Comparison of ENCODE assay signal across 12 mouse cellular contexts in the genomic region with DNA sequence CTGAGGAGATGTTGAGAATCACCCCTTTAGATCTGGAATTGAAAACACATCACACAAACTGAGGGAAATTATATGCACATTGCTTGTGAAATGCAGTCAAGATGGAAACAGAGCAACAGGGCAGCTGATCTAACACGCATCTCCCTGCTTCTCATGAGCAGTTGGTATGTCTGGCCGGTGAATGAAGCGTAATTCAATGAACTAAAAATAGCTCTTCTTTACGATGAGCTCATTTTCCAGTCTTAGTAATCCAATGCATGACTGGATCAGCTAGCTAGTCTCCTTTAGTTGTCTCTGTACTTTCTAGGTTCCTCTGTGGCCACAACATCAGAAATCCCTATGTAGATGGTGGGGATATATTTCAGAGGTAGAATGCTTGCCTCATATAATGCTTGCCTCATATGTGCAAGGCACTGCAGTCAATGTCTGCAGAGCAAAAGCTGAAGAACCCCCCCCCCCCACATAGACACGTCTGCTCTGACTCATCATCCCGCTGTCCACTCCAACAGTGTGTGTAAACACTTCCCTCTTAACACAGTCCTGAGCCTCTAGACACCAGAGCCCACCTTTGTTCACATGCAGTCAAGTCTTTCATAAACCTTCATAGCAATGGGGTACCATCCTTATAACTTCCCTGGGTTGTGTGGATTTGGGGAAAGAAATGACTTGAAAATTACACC. TPM values are rescaled to one million over a fixed set of nuclear protein-coding genes. Genes with fewer than 3 reads are reported as not detected.
DNase-seq lines count a peak whose midpoint lies in the region; ATAC-seq and TF ChIP-seq lines count a peak whose summit lies in the region.
"Had no signal": no experiment of that assay in that cellular context is flagged by ENCODE, and none has a peak within 500 bp of the region (broad histone marks: within the 10 kb centered on the region; RNA-seq: fewer than 3 reads in every experiment).

No protein-coding gene starts in this region.

- no peak for TF ChIP-seq CTCF in heart, adult 2 months (IDR thresholded peaks at IDR 0.05)

- no peak overlapping the region for H3K9ac ChIP-seq in heart, adult 2 months (ENCODE audit: low read depth, low read length)
- H3K9ac ChIP-seq in intestine, embryonic 15.5 days: no peak overlapping the region

- no peaks in the 10 kb centered on the region for H3K79me2 ChIP-seq in heart, adult 2 months (replicated peaks; ENCODE audit: control insufficient read depth, insufficient read depth, low read length)

- no peaks in the 10 kb centered on the region for H3K27me3 ChIP-seq in heart, embryonic 10.5 days (ENCODE audit: insufficient read depth, poor library complexity, severe bottlenecking)
- H3K27me3 ChIP-seq in heart, adult 2 months (ENCODE audit: control insufficient read depth, insufficient read depth, low read length): no peaks in the 10 kb centered on the region
- H3K27me3 ChIP-seq in intestine, embryonic 15.5 days (replicated peaks): no peaks in the 10 kb centered on the region

- 41% methylated on average over 6 of the region's 6 CpGs for WGBS in heart, embryonic 10.5 days
- 16% methylated on average over 6 of the region's 6 CpGs for WGBS in heart, adult 2 months
- WGBS in intestine, embryonic 15.5 days: 25% methylated on average over 6 of the region's 6 CpGs

- no peak overlapping the region for H3K4me2 ChIP-seq in intestine, embryonic 15.5 days (replicated peaks)

- TF ChIP-seq POLR2A in heart, adult 2 months (IDR thresholded peaks at IDR 0.05; ENCODE audit: insufficient read depth, low read depth, low read length): no peak

- peaks cover 32% of the 10 kb centered on the region for H3K4me1 ChIP-seq in heart, embryonic 10.5 days
- H3K4me1 ChIP-seq in heart, adult 2 months (ENCODE audit: control insufficient read depth, insufficient read depth, low read length): peaks cover 1% of the 10 kb centered on the region
- H3K4me1 ChIP-seq in intestine, embryonic 15.5 days (replicated peaks): peaks cover 8% of the 10 kb centered on the region; the same call in 1 of the 2 replicates

- peak overlapping the region; percentile 8; the same call in 1 of the 2 replicates for H3K4me3 ChIP-seq in heart, embryonic 10.5 days
- H3K4me3 ChIP-seq in heart, adult 2 months: no peak overlapping the region
- no peak overlapping the region for H3K4me3 ChIP-seq in intestine, embryonic 15.5 days (replicated peaks)

- peak overlapping the region; percentile 53; the same call in 1 of the 2 replicates for H3K27ac ChIP-seq in heart, embryonic 10.5 days
- H3K27ac ChIP-seq in heart, adult 2 months: no peak overlapping the region
- no peak overlapping the region for H3K27ac ChIP-seq in intestine, embryonic 15.5 days

- peak; percentile 27; the same call in 1 of the 2 replicates for ATAC-seq in intestine, embryonic 15.5 days

- DNase-seq in heart, embryonic 10.5 days (ENCODE audit: low spot score): no peak
- no peak for DNase-seq in heart, adult 2 months
- peak; percentile 73 for DNase-seq in Muller cell, postnatal 12 days (ENCODE audit: inconsistent ontology term)
- peak; percentile 34 to 53 for DNase-seq in cerebellum, postnatal 25 days
- DNase-seq in embryo, embryonic 9.5 days (ENCODE audit: extremely low spot score): no peak
- no peak for DNase-seq in ovary, adult 18-20 months (ENCODE audit: low spot score)
- DNase-seq in right cerebral cortex, adult 2 months (ENCODE audit: low spot score in 2 of 2): no peak
- DNase-seq: kidney, adult 8-10 months; right cerebral cortex, postnatal 14 days; thymus, postnatal 14 days had no signal

- H3K36me3 ChIP-seq in heart, embryonic 10.5 days: peaks cover 10% of the 10 kb centered on the region
- no peaks in the 10 kb centered on the region for H3K36me3 ChIP-seq in heart, adult 2 months (ENCODE audit: control insufficient read depth, insufficient read depth, low read length)
- H3K36me3 ChIP-seq in intestine, embryonic 15.5 days: no peaks in the 10 kb centered on the region

- intact Hi-C loops in heart, adult 2 months (cut with DNase I): no loop called here

- TF ChIP-seq EP300 in heart, adult 2 months (IDR thresholded peaks at IDR 0.05; ENCODE audit: insufficient read depth, low read depth, low read length): no peak

- H3K9me3 ChIP-seq in heart, embryonic 10.5 days: no peaks in the 10 kb centered on the region
- H3K9me3 ChIP-seq in intestine, embryonic 15.5 days: no peaks in the 10 kb centered on the region

RNA-seq across cellular contexts. Expression of gene Alkbh3, which starts 34.9 kb away (rescaled TPM):
- polyA plus RNA-seq in heart, embryonic 10.5 days (2016; fragmentation: Nextera tagmentation; extraction: Ambion mirVana): 66.2 and 74.0 TPM in 2 replicates
- total RNA-seq in heart, adult 2 months (2021): 10 to 100 TPM; 47.5 to 53.5 TPM
- polyA plus RNA-seq in heart, adult 2 months (2012; rRNA removed): 54.3 and 73.2 TPM in 2 replicates
- 63.6 and 72.2 TPM in 2 replicates for polyA plus RNA-seq in intestine, embryonic 15.5 days (2015; fragmentation: Nextera tagmentation; extraction: Ambion mirVana)

RNA-seq across cellular contexts. Expression of gene Gm27027, which starts 49.4 kb away (rescaled TPM):
- not detected in 2 replicates for polyA plus RNA-seq in heart, embryonic 10.5 days (2016; fragmentation: Nextera tagmentation; extraction: Ambion mirVana)
- not detected for total RNA-seq in heart, adult 2 months (2021)
- polyA plus RNA-seq in heart, adult 2 months (2012; rRNA removed): not detected in 2 replicates
- not detected in 2 replicates for polyA plus RNA-seq in intestine, embryonic 15.5 days (2015; fragmentation: Nextera tagmentation; extraction: Ambion mirVana)
- polyA plus RNA-seq: limb, embryonic 11.5 days had no signal

Comparison
In these comparisons a context has a peak if more than half of its experiments do, and no peak if none do; other contexts are left out.
1. DNase-seq: peak in Muller cell, postnatal 12 days (single experiment) and cerebellum, postnatal 25 days (2 of 2); none in heart, embryonic 10.5 days (single experiment), heart, adult 2 months (0 of 2), embryo, embryonic 9.5 days (single experiment), ovary, adult 18-20 months (single experiment) and right cerebral cortex, adult 2 months (0 of 2).